Mouse (Mus musculus) brown adipose tissue, adult 24 weeks (tissue): ENCODE measurements around the gene Ulk1. TPM values are rescaled to one million over a fixed set of nuclear protein-coding genes. Genes with fewer than 3 reads are reported as not detected.
"Not testable (repeated sequence)": the region's sequence is repeated elsewhere in the genome, so short reads cannot be mapped to it uniquely, and the experiment has no call there.

ENCODE experiments used
- H3K27ac ChIP-seq: fragments of 200-500 bp; replicated peaks from 2 replicates; pipeline ENCODE4 v1.5.1; 2012; ENCODE audit warnings: low read depth, mild to moderate bottlenecking, low read length
- H3K4me1 ChIP-seq: fragments of 200-500 bp; 2 replicates; pipeline ENCODE4 v1.6.1; 2012; ENCODE audit warnings: low read length, mixed read lengths; ENCODE audit not compliant: control insufficient read depth, insufficient read depth, insufficient read length
- H3K4me3 ChIP-seq: fragments of 200-500 bp; 2 replicates; pipeline ENCODE4 v1.5.1; 2012; ENCODE audit warnings: low read depth, mild to moderate bottlenecking, low read length, moderate library complexity; ENCODE audit not compliant: insufficient read depth
- polyA plus RNA-seq: library from polyadenylated mRNA; stranded (reverse); fragments of >200 nt; gene quantifications from 2 replicates; pipeline ENCODE4 v1.2.4, GENCODE M21; 2012; ENCODE audit not compliant: missing spikeins, insufficient read depth, insufficient read length

The Ulk1 gene
- polyA plus RNA-seq, 1 experiment, result 22.9 TPM

DNA sequence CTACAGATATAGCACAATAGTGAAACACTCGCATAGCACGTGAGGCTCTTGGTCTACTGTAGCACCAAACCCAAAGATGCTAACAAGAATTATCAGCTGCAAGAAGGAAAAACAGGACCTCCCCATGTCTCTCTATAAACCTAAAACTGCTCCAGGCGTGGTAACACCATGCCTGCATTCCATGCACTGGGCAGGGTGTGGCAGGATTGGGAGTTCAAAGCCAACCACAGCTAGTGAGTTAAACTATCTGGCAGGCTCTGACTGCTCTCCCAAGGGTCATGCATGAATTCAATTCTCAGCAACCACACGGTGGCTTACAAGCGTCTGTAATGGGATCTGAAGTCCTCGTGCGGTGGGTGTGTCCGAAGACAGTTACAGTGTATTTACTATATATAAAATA is 26.7 kb downstream of the Ulk1 start:
- no peak overlapping the region for H3K27ac ChIP-seq
- no peak overlapping the region for H3K4me3 ChIP-seq
- H3K4me1 ChIP-seq, result peaks cover 5% of the 10 kb centered on the region; the same call in 1 of the 2 replicates

DNA sequence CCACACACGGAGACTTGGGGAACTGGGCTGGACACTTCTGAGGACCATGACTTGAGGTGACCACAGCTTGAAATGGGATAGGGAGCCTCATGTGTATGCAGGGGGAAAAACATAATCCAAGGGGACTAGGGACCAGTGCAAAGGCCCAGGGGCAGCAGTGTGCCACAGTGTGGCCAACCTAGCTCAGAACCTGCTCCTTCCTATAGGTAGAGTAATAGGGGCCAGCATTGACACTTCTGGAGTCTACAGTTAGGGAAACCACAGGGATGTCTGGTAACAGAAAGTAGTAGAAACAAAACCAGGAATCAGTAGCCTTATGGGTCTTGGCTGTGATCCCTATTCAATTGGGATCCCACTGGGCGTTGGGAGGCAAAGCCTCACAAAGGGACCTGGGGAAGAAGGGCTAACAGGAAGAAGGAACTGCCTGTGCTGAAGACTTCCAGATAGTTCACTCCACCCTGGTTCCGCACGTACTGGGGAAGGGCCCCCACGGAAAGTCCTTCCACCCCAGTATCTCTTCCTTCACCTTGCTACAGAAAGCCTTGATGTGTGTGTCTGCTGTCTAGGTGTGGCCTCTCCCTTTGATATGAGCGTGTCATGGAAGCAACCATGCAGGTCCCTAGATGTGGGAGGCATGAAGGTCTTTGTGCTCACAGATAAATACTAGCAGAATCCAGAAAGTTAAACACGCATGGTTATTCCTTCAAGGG is 28.2 kb downstream of the Ulk1 start:
- no peak overlapping the region for H3K4me3 ChIP-seq
- H3K27ac ChIP-seq, result no peak overlapping the region

DNA sequence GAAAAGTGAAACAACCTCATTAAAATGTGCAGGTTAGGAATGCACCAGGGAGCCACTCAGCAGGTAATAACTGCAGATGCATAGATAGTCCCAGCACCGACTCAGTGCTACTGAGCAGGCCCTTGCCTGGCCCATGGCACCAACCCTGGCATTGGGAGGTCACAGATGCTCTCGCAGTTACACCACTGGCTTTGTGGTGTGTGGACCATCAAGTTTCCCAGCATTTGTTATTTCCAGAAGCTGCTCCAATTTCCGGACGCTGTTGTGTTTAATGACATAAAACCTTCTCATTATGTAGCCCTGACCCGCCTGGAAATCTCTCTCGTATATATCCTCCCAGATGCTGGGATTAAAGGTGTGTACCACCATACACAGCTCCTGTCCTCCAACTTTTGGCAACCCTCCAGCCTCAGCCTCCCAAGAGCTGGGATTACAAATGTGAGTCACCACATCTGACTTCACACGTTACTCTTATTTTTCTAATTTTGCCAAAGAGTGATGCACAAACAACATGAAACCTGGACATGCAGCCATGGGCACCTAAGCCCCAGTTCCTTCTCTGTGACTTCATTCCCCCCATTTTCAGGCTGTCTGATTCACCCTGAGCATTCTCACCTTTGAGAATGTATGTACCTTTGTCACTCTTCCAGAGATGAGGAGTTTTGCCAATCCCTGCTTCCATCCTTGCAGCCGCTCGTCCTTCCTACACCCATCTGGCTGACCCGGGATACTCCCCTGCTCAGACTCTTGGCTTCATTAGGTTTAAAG is 29.0 kb downstream of the Ulk1 start:
- Histone ChIP-seq H3K27ac (no peak overlapping the region), H3K4me1 (peaks cover 5% of the 10 kb centered on the region; the same call in 1 of the 2 replicates), H3K4me3 (peak overlapping the region; percentile 76)

More for the DNA sequence above, 28.2 kb downstream of the Ulk1 start:
- H3K4me1 ChIP-seq, result peaks cover 5% of the 10 kb centered on the region; the same call in 1 of the 2 replicates

DNA sequence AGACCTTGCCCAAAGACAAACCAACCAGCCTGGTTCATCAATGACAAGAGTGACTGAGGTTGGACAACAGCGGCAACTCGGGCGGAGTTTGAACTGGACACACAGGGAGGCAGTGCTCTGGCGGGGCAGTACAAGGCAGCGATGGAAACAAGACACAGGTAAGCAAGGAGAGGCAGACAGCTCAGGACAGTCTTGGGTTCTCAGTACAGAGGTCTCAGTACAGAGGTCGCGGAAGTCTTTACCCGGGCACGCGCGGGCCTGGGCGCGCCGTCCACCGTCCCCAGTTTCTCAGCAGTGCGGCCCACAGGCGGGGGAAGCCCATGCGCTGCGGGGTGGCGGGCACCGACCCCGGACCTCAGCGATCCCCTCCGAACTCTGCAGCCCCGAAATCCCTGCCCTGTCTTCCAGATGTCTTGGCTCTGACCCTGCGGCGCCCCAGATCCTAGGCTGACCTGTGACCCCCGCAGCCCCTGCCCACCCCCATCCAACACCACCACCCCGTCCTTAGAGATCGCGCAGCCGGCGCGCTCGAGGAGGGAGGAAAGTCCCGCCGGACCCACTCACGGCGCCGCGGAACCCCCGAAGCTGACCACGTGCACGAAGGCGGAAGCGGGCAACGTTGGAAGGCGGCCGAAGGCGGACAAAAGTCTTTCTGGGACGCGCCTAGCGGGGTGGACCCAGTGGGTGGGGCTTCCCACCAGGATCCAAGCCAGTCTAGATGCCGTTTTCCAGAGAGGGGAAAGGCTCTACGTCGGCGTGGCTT is 29.7 kb downstream of the Ulk1 start, which contains the start of gene Pus1:
Pus1 (minus strand) TSS at position 662 of the 763 bp plus-strand sequence.
- Histone ChIP-seq H3K4me3 (peak within 1 kb of the TSS; percentile 76), H3K27ac (no peak within 1 kb of the TSS), H3K4me1 (peaks cover 5% of the 10 kb centered on the region; the same call in 1 of the 2 replicates)

DNA sequence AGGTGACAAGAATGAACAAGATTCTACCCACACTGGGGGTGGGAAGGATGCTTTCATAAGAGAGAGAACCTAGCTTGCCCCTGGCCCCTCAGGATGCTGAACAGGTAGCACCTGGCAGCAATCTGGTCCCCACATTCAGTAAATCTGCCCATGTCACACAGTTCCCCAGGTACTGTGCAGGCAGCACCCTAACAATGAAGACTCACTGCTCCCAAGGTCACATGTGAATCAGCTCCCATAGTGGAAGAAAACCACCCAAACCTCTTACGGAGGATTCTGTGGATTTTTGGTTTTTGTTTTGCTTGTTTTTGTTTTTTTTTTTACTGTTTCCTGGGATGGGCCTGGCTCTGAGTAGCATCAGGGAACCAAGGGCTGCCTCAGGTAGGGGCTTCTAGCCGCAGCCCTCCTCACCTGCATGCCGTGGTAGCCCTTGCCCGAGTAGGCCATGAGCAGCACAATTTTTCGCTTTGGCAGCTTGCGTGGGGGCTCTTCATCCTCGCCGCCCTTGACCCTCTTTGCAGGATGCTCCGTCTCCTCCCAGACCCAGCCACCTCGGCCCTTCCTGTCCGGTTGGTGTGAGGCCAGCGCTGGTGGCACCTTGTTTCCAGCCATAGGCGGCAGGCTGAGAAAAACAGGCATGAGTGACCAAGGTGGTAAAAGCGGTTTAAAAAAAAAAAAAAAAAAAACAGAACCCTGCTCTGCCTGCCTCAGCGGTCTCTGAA is 30.5 kb downstream of the Ulk1 start:
- Histone ChIP-seq H3K27ac (no peak overlapping the region), H3K4me3 (peak overlapping the region; percentile 76), H3K4me1 (peaks cover 5% of the 10 kb centered on the region; the same call in 1 of the 2 replicates)

DNA sequence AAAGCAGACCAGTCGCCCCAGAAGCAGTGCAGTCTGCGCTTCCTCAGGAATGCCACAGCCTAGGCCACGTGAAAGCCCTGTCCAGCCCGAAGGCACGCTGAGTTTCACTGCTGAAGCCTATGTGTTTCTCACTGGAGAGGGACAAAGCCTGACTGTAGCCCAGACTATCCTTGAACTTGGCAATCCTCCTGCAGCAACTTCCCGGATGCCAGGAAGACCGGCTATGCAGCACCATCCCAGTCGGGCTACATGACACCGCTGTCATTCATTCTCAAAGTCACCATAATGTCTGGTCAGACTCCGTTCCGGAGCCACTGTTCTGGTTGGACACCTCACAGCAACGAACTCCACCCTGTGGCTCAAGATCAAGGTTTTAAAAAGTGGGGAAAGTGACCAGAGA is 31.6 kb downstream of the Ulk1 start:
- Histone ChIP-seq H3K27ac (no peak overlapping the region), H3K4me1 (peaks cover 5% of the 10 kb centered on the region; the same call in 1 of the 2 replicates), H3K4me3 (no peak overlapping the region)

DNA sequence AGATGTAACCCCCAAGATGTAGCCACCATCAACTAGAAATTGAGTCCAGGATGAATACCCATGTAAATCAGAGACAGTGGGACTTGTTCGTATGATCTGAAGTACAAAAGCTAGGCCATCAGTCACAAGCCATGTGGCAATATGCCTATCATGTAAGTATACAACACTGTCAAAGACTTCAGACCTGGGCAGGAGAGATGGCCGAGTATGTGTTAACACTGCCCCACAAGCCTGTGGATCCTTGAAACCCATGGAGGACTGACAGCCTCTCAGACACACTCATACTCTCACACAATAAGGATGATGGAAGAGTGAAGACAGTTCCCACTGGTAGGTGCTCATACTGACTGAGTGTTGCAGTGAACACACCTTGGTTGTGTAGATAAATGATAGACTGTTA is 33.8 kb downstream of the Ulk1 start:
- Histone ChIP-seq H3K4me3 (no peak overlapping the region), H3K27ac (no peak overlapping the region), H3K4me1 (peaks cover 5% of the 10 kb centered on the region; the same call in 1 of the 2 replicates)

DNA sequence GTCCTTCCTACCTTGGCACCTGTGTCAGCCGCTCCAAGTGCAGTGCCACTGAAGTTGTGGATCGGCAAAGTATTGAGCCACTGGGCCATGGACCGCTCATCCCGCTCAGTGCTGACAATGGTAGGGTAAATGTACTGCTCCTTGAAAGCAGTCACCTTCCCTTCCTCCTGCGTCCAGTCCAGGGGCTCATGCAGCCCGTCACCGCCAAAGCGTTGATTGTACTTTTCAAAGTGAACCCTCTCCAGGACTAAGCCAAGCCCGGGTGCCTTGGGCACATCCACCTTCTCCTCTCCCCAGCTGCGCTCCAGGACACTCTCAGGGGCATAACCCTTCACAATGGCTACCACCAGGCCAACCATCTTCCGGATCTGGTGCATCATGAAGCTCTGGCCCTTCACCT is 35.4 kb downstream of the Ulk1 start:
- Histone ChIP-seq H3K4me1 (peaks cover 3% of the 10 kb centered on the region; the same call in 1 of the 2 replicates), H3K4me3 (no peak overlapping the region), H3K27ac (no peak overlapping the region)

DNA sequence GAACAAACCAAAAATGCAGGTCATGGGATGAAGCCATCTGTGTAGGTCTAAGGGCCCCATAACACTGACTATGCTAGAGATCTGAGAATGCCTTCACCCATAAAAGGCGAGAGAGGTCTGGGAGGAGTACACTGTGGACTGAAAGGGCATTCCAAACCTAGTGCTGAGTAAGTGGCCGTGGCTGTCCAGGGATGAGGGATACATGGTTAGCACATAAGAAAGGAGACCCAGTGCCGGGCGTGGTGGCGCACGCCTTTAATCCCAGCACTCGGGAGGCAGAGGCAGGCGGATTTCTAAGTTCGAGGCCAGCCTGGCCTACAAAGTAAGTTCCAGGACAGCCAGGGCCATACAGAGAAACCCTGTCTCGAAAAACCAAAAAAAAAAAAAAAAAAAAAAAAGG is 37.0 kb downstream of the Ulk1 start:
- H3K4me3 ChIP-seq, H3K4me1 ChIP-seq, H3K27ac ChIP-seq: not testable (repeated sequence)

DNA sequence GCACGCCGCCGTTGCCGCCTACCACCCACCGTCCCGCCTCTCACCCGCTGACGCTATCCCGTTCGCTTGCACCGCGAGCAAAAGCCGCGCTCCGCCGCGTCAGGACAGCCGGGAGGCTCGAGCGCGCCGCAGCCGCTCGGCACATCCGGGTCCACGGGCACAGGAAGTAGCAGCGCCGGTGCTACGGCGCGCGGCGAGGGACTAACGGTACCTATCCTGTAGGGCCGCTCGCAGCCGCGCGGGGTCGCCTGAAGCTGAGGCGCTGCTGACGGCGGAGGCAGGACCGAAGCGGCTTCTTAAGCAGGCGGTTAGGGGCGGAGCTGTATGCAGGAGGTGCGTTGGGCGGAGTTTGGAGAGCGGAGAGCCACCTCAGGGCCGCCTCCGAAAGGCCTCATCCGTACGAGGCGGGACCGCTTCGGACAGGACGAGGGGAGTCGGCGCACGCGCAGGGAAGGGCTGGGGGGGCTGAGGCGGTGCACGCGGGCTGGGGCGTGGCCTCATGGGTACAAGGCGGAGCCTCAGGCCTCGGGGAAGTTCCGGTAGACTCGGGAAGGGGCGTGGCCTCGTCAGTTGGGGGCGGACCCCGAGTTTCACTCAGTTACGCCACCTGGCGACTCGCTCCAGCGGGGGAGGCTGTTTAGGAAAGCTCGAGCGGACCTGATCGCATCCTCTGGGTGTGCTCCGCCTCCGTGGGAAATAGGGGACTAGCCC is 39.3 kb downstream of the Ulk1 start, which contains the start of gene Ep400:
Ep400 (minus strand) TSS at position 270 of the 711 bp plus-strand sequence.
- peak within 1 kb of the TSS; percentile 68; the same call in 1 of the 2 replicates for H3K27ac ChIP-seq
- peak within 1 kb of the TSS; percentile 87 for H3K4me3 ChIP-seq
- peaks cover 2% of the 10 kb centered on the region; the same call in 1 of the 2 replicates for H3K4me1 ChIP-seq

DNA sequence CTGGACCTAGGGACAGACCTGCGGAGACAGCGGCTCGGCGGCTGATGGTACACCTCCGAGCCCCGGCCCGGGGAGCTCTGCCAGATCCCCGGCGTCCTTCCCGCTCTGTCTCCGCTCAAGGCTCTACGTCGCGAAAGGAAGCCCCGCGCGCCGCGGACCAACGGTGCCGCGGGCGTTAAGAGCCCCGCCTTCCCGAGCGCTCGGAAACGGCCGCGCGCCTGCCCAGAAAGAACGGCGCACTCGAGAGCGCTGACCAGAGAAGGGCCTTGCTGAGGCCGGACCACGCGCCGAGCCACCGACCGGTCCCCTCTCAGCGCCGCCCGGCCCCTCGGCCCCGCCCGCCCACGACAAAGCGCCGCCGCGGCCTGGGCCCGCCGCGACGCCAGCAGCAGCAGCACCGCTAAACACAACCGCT is 39.9 kb downstream of the Ulk1 start:
- peaks cover 2% of the 10 kb centered on the region; the same call in 1 of the 2 replicates for H3K4me1 ChIP-seq
- H3K27ac ChIP-seq, result peak overlapping the region; percentile 68; the same call in 1 of the 2 replicates
- H3K4me3 ChIP-seq, result peak overlapping the region; percentile 87

DNA sequence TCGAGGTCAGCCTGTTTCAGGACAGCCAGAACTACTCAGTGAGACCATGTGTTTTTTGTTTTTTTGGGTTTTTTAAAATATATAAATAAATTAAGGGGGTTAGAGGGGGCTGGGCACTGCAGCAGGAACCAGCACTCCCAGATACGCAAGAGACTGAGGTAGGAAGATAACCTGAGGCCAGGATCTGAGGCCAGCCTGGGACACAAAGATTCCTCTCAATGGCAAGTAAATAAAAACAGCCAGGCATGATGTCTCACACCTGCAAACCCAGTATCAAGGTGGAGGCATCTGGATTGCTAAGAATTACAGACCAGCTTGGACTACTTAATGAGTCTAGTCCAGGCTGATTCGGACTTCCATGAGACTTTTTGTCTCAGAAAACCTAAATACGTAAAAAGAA is 40.6 kb downstream of the Ulk1 start:
- H3K4me1 ChIP-seq, result peaks cover 2% of the 10 kb centered on the region; the same call in 1 of the 2 replicates
- H3K4me3 ChIP-seq, result peak overlapping the region; percentile 87
- H3K27ac ChIP-seq, result no peak overlapping the region

DNA sequence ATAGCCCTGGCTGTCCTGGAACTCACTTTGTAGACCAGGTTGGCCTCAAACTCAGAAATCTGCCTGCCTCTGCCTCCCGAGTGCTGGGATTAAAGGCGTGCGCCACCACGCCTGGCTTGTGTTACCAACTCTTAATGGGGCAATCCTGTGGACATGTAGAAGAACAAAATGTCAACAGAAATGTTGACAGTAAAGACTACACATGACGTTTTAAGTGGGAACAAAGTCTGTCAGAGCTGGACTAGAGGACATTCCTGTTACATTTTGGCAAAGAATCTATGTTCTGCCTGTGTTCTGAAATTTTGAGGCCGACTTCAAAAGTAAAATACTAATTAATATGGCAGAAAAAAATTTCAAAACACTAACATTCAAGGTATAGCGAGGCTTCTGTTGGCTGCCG is 46.0 kb downstream of the Ulk1 start:
- no peak overlapping the region for H3K4me3 ChIP-seq
- H3K27ac ChIP-seq, result no peak overlapping the region
- peaks cover 2% of the 10 kb centered on the region; the same call in 1 of the 2 replicates for H3K4me1 ChIP-seq

DNA sequence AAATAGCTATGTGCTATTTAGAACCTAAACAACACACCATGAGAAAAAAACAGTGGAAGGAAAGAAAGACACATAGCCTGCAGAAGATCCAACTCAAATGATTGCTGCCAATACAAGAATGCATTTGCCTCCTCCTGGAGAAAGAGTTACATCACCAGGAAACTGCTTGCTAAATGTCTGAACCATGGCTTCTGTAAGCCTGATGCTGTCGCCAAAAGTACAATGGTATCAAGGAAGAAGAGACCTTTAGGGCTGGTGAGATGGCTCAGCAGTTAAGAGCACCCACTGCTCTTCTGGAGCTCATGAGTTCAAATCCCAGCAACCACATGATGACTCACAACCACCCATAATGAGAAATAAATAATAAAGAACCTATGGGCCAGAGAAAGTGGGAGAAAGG is 64.9 kb downstream of the Ulk1 start:
- peaks cover 3% of the 10 kb centered on the region for H3K4me1 ChIP-seq

More for the DNA sequence above, 64.9 kb downstream of the Ulk1 start:
- no peak overlapping the region for H3K4me3 ChIP-seq
- no peak overlapping the region for H3K27ac ChIP-seq
